Mouse (Mus musculus) embryonic facial prominence, embryonic 12.5 days (tissue): Measurements from ENCODE around the gene Tmem109. TPM values are rescaled to one million over a fixed set of nuclear protein-coding genes. Genes with fewer than 3 reads are reported as not detected.

Experiments
- ATAC-seq: fragments of 200-750 bp; cut with Nextera tagmentation; 2 replicates; pipeline ENCODE4 v1.8.0; 2017; ENCODE audit not compliant: insufficient number of reproducible peaks, insufficient read depth, low FRiP score, low TSS enrichment
- H3K27ac ChIP-seq: fragments of 300-500 bp; sonication (generic); 2 replicates; pipeline ENCODE4 v1.5.1; 2016; ENCODE audit warnings: mild to moderate bottlenecking
- H3K27me3 ChIP-seq: fragments of 300-500 bp; sonication (generic); 2 replicates; pipeline ENCODE4 v1.6.1; 2016; ENCODE audit warnings: mild to moderate bottlenecking, moderate library complexity
- H3K36me3 ChIP-seq: fragments of 300-500 bp; sonication (generic); 2 replicates; pipeline ENCODE4 v1.6.1; 2016; ENCODE audit warnings: mild to moderate bottlenecking
- H3K4me1 ChIP-seq: fragments of 300-500 bp; sonication (generic); 2 replicates; pipeline ENCODE4 v1.6.1; 2016
- H3K4me2 ChIP-seq: fragments of 300-500 bp; sonication (generic); replicated peaks from 2 replicates; pipeline ENCODE4 v1.6.1; 2016; ENCODE audit warnings: mild to moderate bottlenecking, moderate library complexity
- H3K4me3 ChIP-seq: fragments of 300-500 bp; sonication (generic); 2 replicates; pipeline ENCODE4 v1.5.1; 2016; ENCODE audit warnings: mild to moderate bottlenecking
- H3K9ac ChIP-seq: fragments of 300-500 bp; sonication (generic); 2 replicates; pipeline ENCODE4 v1.6.1; 2016; ENCODE audit warnings: mild to moderate bottlenecking, moderate library complexity
- H3K9me3 ChIP-seq: fragments of 300-500 bp; sonication (generic); 2 replicates; pipeline ENCODE4 v1.6.1; 2016; ENCODE audit warnings: mild to moderate bottlenecking, moderate library complexity
- WGBS: fragments of 180-500 bp; shearing (Covaris S2); methylation state at CpG from one replicate; pipeline ENCODE4 v1.1.7; 2016; 5-methylcytosine and 5-hydroxymethylcytosine counted together
- polyA plus RNA-seq: library from polyadenylated mRNA; unstranded; fragments of >200 nt; fragmentation: Nextera tagmentation; extraction: Ambion mirVana; gene quantifications from 2 replicates; pipeline ENCODE4 v1.2.1, GENCODE M21; 2016

Gene Tmem109
- 73.2 and 75.8 TPM in 2 replicates for polyA plus RNA-seq

DNA sequence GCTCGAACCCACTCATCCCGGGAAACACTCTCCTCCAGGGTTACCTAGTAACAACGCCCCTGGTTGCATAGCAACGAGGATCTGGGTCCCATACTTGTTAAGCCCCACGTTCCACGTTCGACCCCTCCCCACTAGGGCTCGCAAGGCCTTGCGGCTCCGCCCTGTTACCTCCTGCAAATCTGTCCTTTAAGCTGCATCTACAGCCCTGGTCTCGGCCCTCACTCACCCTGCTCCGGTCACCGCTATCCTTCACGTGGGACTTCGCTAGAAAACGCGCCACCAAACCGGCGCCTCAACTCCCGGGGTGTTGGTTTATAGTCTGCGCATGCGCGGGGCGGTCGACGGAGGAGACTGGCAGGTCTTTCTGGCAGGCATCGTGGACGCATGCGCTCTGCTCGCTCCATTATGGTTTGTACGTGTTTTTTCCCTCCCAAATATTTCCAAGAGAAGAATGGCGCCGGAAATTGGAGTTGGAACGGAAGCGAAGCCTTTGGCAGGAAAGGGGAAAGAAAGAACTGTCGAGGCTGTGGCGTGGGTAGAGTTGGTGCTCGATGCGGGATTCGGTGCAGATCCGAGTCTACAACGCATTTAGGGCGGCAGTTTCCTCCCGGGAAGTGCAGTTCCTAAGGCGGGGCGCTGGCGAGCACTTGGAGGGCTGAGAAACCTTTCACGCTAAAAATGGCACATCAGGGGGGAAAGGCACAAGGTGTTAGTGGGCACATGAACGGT, at the start of gene Tmem109:
Tmem109 (minus strand) TSS at position 576 of the 729 bp plus-strand sequence.
- Histone ChIP-seq H3K4me3 (peak within 1 kb of the TSS; percentile 64), H3K27me3 (no peaks in the 10 kb centered on the region), H3K9ac (peak within 1 kb of the TSS; percentile 67), H3K36me3 (peaks cover 10% of the 10 kb centered on the region; the same call in 1 of the 2 replicates), H3K9me3 (no peaks in the 10 kb centered on the region), H3K4me2 (peak within 1 kb of the TSS; percentile 93), H3K4me1 (peaks cover 20% of the 10 kb centered on the region), H3K27ac (peak within 1 kb of the TSS; percentile 96)
- WGBS = under 1% methylated on average over 49 of the region's 49 CpGs
- ATAC-seq = peak; percentile 86

DNA sequence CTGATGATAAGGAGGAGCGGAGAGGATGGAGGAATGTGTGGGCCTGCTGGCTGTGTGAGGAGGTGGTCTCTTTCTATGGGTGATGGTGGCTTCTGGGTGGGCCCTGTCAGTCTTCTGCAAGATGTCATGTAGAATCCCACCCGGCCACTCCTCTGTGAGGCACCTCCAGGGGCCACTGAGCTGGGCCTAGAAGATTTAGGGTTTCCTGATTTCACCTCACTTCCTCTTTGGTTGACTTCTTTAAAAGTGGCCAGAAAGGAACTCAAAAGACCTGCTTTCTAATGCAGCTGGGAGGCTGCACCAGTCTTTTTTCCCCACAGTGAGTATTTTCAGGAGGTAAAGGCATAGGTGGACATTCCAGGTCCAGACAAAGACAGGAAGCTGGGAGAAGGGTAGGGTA, 48.8 kb upstream of the Tmem109 start:
- no peaks in the 10 kb centered on the region for H3K27me3 ChIP-seq
- no peaks in the 10 kb centered on the region for H3K4me1 ChIP-seq
- H3K36me3 ChIP-seq = no peaks in the 10 kb centered on the region
- H3K27ac ChIP-seq = no peak overlapping the region
- no peak overlapping the region for H3K4me3 ChIP-seq
- no peak overlapping the region for H3K9ac ChIP-seq
- H3K4me2 ChIP-seq = no peak overlapping the region
- ATAC-seq = no peak
- H3K9me3 ChIP-seq = no peaks in the 10 kb centered on the region
- WGBS = 79% methylated on average over 2 of the region's 2 CpGs

DNA sequence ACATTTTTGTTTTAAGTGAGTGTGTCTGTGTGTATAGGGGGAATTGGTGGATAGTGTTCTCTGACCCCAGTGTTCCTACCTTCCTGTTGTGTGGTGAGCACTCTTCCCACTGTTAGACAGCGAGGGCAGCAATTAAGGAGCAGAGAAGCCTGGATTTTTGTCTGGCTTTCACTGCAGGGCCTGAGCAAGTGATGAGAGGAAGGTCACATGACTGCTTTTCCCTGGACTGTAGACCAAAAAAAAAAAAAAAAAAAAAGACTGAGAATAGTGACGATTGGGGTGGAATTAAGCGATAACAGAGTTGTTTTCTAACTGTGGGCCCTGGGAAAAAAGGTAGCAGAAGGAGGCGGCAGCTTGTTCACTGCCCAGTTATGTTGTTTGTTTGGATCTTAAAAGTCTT, 44.9 kb upstream of the Tmem109 start:
- no peak for ATAC-seq
- Histone ChIP-seq H3K27me3 (no peaks in the 10 kb centered on the region), H3K9ac (no peak overlapping the region), H3K27ac (peak overlapping the region; percentile 57; the same call in 1 of the 2 replicates), H3K4me3 (no peak overlapping the region), H3K36me3 (no peaks in the 10 kb centered on the region), H3K4me2 (no peak overlapping the region), H3K9me3 (no peaks in the 10 kb centered on the region), H3K4me1 (no peaks in the 10 kb centered on the region)
- 47% methylated on average over 4 of the region's 4 CpGs for WGBS

DNA sequence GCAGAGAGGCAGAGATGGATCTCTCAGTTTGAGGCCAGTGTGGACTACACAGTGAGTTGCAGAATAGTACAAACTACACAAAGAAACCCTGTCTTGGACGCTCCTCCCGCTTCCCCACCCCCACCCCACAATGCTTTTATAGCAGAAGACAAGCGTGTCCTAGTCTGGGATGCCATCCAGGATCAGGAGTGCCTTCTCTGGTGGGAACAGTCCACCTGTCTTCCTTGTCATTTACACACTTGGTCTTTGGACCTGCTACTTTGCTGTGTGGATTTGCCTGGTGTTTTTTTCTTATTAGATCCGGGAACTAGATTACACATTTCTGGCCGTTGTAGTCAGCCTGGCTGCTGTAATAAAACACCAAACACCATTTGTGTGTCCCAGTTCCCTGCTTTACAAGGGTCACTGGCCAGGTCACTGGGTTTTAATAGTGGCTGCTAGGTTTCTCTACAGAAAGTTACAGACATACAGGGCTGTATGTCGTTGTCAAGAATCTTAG, 44.4 kb upstream of the Tmem109 start:
- peak overlapping the region; percentile 57; the same call in 1 of the 2 replicates for H3K27ac ChIP-seq
- 35% methylated on average over 6 of the region's 6 CpGs for WGBS
- no peak overlapping the region for H3K9ac ChIP-seq
- no peaks in the 10 kb centered on the region for H3K27me3 ChIP-seq
- no peak; the same call in 1 of the 2 replicates for ATAC-seq
- no peak overlapping the region for H3K4me3 ChIP-seq
- H3K4me2 ChIP-seq = no peak overlapping the region
- H3K4me1 ChIP-seq = no peaks in the 10 kb centered on the region
- no peaks in the 10 kb centered on the region for H3K9me3 ChIP-seq
- H3K36me3 ChIP-seq = no peaks in the 10 kb centered on the region

DNA sequence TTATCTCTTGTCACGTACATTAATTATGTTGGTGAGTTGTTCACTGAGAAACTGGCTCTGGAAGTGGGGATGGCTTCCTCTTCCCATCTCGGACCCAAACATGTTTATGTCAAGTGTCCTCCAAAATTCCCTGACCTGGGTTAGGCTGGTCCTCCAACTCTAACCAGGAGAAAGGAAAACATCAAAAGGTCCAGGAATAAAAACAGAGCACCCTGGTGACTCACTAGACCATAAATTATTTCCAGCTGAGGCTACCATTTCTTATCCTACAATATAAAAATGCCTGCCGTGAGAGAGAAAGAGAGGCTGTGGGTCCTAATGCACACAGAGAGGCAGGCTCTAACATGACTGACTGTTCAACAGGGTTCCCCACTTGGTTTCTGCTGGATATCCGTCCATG, 42.4 kb upstream of the Tmem109 start:
- Histone ChIP-seq H3K27me3 (no peaks in the 10 kb centered on the region), H3K9ac (no peak overlapping the region), H3K27ac (no peak overlapping the region), H3K9me3 (no peaks in the 10 kb centered on the region), H3K4me1 (no peaks in the 10 kb centered on the region), H3K4me3 (no peak overlapping the region), H3K36me3 (no peaks in the 10 kb centered on the region), H3K4me2 (no peak overlapping the region)
- no peak for ATAC-seq
- WGBS = 48% methylated on average over 4 of the region's 4 CpGs

DNA sequence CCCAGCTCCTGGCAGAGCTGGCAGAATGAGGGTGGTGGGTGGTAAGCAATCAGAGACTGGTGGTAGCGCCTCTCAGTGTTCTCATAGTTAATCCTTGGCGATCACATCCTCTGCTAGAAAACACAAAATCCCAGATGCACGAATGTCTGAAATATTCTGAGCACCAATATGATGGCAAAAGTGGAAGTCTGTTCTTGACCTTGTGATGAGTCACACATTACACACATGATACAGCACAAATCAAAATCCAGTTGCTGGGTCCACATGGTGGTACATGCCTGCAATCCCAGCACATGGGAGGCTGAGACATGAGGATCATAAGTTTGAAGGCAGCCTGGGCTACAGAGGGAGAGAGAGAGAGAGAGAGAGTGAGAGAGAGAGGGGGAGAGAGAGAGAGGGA, 39.3 kb upstream of the Tmem109 start:
- Histone ChIP-seq H3K4me1 (no peaks in the 10 kb centered on the region), H3K4me3 (no peak overlapping the region), H3K27ac (no peak overlapping the region), H3K36me3 (no peaks in the 10 kb centered on the region), H3K4me2 (no peak overlapping the region), H3K9ac (no peak overlapping the region), H3K9me3 (no peaks in the 10 kb centered on the region), H3K27me3 (no peaks in the 10 kb centered on the region)
- ATAC-seq = no peak
- WGBS = 78% methylated on average over 3 of the region's 3 CpGs

DNA sequence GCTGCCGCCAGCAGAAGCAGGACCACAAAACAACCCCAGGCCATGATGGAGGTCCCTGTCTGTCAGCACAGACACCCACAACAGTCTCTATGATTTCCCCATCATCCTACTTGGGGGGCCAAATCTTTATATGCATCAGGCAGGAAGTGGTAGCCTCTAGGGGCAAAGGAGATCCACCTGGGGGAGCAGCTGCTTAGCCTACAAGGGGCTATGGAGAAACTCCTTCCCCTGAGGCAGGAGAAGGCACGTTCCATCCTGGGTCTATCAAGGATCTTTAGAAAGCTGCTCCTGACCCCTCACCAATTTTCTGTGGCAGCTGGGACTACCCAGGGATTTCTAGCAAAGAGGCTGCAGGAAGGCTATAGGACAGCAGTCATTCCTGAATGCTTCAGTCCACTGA, 38.7 kb upstream of the Tmem109 start, which contains the start of gene Zp1:
Zp1 (minus strand) TSS at position 101 of the 400 bp plus-strand sequence.
- WGBS = 53% methylated on average over 2 of the region's 2 CpGs
- Histone ChIP-seq H3K9ac (no peak within 1 kb of the TSS), H3K4me2 (no peak within 1 kb of the TSS), H3K27ac (no peak within 1 kb of the TSS), H3K4me3 (no peak within 1 kb of the TSS), H3K27me3 (no peaks in the 10 kb centered on the region), H3K9me3 (no peaks in the 10 kb centered on the region), H3K36me3 (no peaks in the 10 kb centered on the region), H3K4me1 (no peaks in the 10 kb centered on the region)
- ATAC-seq = no peak

DNA sequence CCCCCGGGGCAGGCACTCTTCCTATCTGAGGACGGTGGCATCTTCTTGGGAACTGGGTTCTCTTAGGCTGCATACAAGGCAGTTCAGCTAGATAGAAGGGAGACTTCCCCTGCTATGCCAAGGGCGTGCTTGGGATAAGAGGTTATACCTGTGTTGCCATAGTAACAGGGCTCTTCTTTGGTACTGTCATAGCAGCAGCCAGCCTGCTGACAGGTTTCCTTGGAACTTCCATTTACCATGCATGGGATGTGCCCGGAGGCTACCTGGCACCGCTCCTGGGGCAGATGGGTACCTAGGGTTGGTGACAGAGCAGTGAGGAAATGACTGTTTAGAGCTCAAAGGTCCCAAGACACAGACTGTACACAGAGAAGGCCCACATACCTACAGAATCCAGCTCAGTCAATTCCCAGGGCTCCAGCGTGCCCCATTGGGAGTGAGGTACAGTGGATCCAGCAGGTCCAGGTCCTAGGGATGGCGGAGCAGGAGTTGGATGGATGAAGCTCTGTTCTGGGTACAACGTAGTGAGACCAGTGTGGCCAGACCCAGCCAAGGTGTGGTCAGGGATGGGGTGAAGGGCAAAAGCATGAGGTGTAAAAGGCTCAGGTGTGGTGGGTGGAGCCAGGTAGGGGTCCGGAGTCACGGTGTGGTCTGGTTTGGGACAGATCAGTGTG, 36.7 kb upstream of the Tmem109 start:
- no peaks in the 10 kb centered on the region for H3K9me3 ChIP-seq
- 85% methylated on average over 10 of the region's 10 CpGs for WGBS
- no peak for ATAC-seq
- no peak overlapping the region for H3K4me2 ChIP-seq
- H3K36me3 ChIP-seq = no peaks in the 10 kb centered on the region
- H3K4me1 ChIP-seq = no peaks in the 10 kb centered on the region
- no peak overlapping the region for H3K27ac ChIP-seq
- no peak overlapping the region for H3K9ac ChIP-seq
- no peak overlapping the region for H3K4me3 ChIP-seq
- H3K27me3 ChIP-seq = no peaks in the 10 kb centered on the region

DNA sequence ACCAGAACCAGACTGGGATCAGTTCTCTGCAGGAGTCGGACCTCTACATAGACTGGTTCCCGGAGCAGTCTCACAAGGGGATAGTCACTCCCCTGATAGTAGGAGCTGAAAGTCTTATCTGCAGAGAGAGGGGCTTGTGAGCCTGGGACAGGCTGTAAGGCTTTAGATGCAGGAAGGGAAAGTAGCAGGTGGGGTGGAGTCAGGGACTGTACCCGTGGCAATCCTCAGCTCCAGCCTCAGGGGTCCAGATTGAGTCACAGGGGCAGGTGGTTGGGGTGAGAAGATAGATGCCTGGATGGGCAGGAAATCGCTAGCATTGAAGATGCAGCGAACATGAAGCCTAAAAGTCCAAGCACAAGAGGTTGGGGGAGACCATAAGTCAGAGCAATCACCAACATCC, 34.7 kb upstream of the Tmem109 start:
- H3K9ac ChIP-seq = no peak overlapping the region
- no peaks in the 10 kb centered on the region for H3K27me3 ChIP-seq
- no peak overlapping the region for H3K4me2 ChIP-seq
- no peaks in the 10 kb centered on the region for H3K36me3 ChIP-seq
- H3K9me3 ChIP-seq = no peaks in the 10 kb centered on the region
- H3K4me3 ChIP-seq = no peak overlapping the region
- no peaks in the 10 kb centered on the region for H3K4me1 ChIP-seq
- no peak for ATAC-seq
- no peak overlapping the region for H3K27ac ChIP-seq
- 73% methylated on average over 5 of the region's 5 CpGs for WGBS

DNA sequence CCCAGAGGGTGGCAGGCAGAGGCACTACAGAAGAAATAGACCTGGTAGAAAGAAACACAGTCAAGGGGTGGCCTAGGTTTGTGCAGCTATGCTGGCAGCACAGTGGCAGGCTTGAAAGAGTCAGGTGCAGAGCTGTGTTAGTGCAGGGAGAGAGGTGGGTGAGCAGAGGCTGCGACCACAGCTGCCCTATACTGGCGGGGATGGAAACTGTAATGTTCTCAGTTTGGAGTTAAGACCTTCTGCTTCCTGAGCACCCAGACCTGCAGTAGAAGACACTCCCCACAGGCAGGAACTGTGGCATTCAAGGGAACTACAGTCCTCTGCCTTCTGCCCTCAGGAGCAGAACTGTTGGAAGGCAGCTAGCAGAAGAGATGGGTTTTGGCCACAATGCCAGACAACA, 33.1 kb upstream of the Tmem109 start:
- H3K4me2 ChIP-seq = no peak overlapping the region
- H3K9me3 ChIP-seq = no peaks in the 10 kb centered on the region
- no peak overlapping the region for H3K27ac ChIP-seq
- no peak overlapping the region for H3K4me3 ChIP-seq
- no peaks in the 10 kb centered on the region for H3K36me3 ChIP-seq
- H3K27me3 ChIP-seq = no peaks in the 10 kb centered on the region
- no peak overlapping the region for H3K9ac ChIP-seq
- ATAC-seq = no peak
- WGBS = 71% methylated on average over 2 of the region's 2 CpGs
- H3K4me1 ChIP-seq = no peaks in the 10 kb centered on the region

DNA sequence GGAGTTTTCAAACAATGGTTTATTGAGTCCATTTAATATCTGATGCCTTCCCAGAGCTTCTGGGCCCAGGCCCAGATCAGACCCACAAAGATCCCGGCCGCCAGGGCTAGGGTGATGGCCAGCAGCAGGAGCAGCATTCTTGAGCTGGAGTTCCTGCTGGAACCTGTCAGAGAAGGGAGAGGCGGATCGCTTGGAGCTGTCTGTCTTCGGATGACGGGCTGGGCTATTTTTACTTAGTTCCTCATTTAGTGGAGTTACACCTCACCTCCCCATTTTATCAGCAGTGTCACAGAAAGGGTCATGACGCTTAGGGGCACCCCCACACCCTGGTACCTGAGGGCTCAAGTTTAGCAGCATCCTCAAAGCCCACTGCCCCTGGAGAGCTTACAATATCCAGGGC, 32.5 kb upstream of the Tmem109 start:
- Histone ChIP-seq H3K36me3 (no peaks in the 10 kb centered on the region), H3K9me3 (no peaks in the 10 kb centered on the region), H3K9ac (no peak overlapping the region), H3K4me2 (no peak overlapping the region), H3K4me3 (no peak overlapping the region), H3K4me1 (no peaks in the 10 kb centered on the region), H3K27me3 (no peaks in the 10 kb centered on the region), H3K27ac (no peak overlapping the region)
- ATAC-seq = no peak
- WGBS = 68% methylated on average over 7 of the region's 7 CpGs
